Mouse (Mus musculus): ENCODE results near the gene Oser1.

DNA sequence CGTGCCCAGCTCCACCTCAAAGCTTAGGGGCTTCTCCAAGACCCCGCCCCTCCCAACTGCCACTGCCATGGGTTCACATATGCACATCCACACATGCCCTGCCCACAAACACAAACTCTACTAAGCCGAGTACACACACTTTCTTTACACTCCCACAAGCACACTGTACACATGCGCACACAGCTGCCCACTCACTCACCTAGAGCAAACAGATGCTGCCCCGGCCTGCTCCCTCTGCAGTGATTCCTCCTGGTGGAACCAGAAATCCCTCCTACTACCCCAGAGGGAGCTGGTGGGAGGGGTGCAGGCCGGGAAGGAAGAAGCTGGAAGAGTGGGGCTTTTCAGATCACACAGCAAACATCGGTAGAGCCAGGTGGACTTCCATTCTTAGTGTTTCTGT, 19.5 kb upstream of the Oser1 start:
- no peak for TF ChIP-seq GATA1 (IDR thresholded peaks at IDR 0.05; ENCODE audit: low read length)
- no peak for TF ChIP-seq TAL1 (IDR thresholded peaks at IDR 0.05; ENCODE audit: low read length)
